Mouse (Mus musculus) neural tube, embryonic 10.5 days (tissue): ENCODE results near the gene Flot1.

Experiments
- DNase-seq: peaks from one replicate; pipeline ENCODE4 v3.0.0-alpha.2; 2017; ENCODE audit warnings: low spot score; ENCODE audit errors: extremely low spot score

The Flot1 gene

DNA sequence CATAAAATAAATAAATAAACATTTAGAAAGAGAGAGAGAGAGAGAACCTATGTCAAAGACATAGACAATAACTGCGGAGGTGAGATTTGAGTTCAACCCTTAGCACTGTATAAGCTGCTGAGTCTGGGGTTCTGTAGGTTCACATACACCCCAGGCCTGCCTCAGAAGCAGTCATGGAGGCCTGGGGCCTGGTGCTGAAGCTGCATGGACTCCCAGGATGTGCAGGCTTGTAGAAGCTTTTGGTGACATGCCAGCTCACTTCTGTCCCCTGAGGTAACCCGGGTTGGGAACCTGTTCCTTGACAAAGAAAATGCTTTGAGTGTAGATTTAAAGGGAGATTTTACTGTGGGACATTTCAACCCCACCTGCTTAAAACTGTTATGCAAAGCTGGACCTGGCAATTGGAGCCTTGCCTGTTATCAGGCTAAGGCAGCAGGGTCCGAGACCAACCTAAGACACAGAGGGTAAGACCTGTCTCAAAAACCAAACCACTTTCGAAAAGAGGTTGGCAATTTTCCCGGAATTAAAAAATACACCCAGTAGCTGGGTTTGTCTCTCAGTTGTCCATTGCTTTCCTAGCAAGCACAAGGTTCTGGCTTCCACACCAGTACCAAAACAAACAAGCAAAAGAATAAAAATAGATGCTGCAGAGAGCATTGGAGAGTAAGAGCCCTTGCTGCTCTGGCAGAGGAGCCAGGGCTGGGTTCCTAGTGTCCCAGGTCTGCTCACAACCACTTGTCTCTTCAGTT lies 12.0 kb upstream of the Flot1 start:
- DNase-seq: no peak

DNA sequence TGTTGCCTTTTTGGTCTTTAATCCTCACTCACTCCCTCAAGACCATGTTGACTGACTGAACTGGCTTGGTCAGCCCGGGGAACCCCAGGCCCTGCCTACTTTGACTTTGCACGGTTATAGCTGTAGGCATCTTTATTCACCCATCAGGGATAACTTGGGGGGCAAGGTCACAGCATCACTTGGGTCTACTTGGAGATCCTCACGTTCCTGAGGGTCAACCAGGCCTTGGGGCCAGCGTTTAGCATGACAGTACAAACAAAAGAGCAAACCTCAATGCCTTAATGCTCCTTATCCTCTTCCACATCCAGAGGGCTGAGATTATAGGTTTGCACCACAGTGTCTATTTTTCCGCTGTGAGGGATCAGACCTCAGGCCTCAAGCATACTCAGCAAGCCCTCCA lies 10.7 kb upstream of the Flot1 start:
- no peak for DNase-seq

DNA sequence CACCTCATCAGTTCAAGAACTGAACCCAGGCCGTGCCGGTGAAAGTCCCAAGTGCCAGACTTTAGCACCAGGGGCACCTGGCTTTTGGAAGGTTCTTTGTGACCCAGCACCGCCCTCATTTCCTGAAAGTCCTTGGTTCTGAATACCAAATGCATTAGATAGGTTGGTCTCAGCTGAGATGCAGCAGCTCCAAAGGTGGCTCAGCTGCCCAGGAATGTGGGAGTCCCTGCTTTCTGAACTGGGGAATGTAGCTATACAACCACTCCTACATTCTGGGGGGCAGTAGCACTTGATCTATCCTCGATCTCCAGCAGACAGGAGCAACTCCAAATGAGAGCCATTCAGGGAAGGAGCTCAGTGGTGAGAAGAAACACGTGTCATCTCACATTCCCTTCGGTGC lies 10.3 kb upstream of the Flot1 start:
- DNase-seq: no peak

DNA sequence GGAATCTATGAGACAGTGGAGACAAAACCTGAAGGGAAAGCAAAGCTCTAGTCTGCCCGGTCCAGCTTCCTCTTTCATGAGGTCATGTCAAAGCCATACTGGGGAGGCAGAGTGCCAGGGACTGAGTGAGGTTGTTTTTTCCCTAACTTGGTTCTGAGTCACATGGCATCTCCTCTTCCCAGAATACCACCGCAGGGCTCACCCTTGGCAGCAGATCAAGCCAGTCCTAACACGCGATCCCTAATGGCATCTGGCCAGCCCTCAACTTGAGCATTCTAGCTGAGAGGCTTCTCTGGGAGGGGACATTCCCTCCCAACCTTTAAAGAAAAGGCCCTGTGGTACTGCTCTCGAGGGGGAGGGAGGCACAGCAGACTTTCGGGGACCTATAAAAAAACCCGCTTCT lies 9.8 kb upstream of the Flot1 start:
- DNase-seq: no peak

DNA sequence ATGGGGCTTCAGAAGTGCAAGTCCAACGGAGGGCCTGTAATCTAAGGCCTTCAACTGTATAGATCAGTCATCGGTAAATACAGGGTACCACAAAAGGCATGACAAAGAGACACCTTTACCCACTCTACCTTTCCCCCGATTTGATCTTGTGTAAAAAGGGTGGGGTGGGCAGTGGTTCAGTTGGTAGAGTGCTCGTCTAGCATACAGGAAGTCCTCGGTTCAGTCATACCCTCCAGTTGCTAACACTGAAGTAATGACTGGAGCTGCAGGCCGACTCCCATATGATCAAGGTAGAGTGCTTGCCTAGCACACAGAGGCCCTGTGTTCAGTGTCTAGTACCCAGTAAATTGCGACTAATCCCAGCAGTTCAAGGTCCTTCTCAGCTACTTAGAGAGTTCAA lies 9.4 kb upstream of the Flot1 start:
- DNase-seq: no peak

DNA sequence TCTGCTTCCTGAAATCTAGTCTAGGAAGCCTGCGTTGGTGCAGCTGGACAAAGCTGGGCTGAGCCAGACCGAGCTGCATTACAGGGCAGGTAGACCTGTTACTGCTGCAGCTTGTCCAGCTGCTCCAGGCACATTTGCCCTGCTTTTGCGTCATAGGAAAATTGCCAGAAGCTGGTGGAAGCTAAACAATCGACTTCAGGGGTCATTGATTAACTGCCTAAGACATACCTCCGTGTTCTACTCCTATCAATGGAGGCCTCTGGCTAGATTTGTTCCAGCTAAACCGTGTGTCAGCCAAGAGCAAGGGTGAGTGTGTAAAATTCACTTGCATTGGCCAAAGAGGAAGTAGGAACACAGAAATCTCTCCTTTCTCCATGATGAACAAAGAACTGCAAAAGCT lies 8.4 kb upstream of the Flot1 start:
- peak; percentile 18 for DNase-seq

DNA sequence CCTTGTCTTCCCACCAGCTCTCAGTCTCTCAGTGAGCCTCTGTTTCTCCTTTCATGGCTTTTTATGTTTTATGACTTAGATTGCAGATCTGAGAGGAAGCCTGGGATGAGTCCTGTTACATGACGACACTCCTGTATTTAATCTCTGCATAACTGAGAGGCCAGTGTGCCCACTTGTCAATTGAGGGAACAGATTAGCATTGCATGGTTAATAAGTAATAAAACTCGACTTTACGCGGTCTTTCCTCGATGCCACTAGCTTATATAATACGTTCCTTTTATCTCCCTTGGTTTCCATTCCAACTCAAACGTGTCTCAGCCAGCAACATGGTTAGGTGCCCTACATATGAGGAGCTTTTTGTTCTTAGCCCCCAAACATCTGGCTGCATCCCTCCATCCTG lies 7.2 kb upstream of the Flot1 start:
- no peak for DNase-seq

DNA sequence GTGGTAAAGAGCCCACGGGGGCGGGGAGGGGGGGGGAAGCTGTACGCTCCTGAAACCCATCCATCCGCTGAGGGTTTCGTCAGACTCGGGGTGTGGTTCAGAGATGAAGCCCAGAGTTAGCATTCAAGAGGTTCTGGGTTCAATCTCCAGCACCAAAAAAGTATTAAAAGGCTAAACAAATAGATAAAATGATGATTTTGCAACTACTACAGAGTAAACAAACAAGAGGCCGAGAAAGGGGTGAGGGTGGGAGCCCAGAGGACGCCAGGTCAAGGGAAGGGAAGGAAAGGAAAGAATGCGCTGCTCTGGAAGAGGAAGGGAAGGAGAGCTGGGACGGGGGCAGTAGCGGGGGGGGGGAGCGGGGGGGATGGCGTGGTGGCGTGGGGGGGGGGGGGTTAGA lies 6.3 kb upstream of the Flot1 start:
- DNase-seq: no peak

DNA sequence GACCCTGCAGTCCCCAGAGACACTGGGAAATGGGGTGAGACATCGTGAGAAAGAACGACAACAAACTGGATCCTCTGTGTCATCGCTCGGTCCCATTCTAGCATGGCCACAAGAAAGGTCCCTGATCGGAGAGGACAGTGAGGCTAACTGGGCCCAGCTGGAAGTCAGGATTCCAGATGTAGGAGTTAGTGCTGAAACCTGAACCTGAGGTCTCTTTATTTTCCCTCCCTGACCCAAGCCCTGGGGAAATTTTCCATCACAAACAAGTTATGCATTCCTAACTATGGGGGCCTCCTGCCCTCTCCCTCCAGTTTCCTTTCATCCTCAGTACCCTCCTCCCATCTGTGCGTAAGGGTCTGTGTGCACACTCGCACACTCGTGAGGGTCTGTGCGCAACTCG lies 5.8 kb upstream of the Flot1 start:
- DNase-seq: peak; percentile 18

DNA sequence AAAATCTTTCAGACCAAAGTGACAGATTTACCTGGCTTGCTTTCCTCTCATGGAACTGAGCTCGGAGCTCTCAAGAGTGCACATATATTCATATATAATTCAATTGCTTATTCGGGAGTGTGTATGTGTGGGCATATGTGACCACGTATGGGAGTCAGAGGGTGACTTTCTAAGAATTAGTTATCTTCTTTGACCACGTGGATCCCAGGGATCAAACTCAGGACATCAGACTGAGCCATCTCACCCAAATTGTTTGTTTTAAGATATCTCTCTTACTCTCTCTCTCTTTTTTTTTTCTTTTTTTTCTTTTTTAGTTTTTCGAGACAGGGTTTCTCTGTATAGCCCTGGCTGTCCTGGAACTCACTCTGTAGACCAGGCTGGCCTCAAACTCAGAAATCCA lies 2.9 kb upstream of the Flot1 start:
- no peak for DNase-seq

DNA sequence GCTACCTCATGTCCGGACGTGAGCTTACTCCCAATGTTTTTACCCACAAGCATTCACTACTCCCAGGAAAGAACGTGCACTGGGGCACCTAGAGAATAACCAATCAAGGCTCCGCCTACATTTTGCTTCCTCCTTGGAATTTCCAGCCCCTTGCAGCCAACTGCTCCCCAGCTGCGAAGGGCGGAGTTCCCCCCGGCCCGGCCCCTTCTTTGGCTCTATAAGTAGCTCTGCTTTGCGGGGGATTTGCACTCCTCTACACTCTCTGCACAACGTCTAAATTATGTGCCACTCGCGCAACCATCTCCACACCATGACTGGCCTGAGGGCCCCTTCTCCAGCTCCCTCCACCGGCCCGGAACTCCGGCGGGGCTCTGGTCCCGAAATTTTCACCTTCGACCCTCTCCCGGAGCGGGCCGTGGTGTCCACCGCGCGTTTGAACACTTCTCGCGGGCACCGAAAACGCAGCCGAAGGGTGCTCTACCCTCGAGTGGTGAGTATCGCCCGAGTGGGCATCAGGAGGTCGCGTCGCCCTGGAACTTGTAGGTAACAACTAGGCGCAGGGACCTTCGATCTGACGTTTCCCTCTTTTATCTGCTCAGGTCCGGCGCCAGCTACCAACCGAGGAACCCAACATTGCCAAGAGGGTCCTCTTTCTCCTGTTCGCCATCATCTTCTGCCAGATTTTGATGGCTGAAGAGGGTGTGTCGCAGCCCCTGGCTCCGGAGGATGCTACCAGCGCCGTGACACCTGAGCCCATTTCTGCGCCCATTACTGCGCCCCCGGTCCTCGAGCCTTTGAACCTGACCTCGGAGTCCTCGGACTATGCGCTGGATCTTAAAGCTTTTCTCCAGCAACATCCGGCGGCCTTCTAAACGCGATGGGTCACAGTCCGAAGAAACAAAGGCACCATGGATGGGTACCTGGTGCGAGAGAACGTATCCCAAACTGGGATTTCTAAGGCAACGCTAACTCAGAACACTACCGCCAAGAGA lies 1.3 kb upstream of the Flot1 start, which contains the start of gene Ier3:
Gene Ier3 (plus strand): TSS at position 246 of the 992 bp plus-strand sequence.
- peak; percentile 76 for DNase-seq

DNA sequence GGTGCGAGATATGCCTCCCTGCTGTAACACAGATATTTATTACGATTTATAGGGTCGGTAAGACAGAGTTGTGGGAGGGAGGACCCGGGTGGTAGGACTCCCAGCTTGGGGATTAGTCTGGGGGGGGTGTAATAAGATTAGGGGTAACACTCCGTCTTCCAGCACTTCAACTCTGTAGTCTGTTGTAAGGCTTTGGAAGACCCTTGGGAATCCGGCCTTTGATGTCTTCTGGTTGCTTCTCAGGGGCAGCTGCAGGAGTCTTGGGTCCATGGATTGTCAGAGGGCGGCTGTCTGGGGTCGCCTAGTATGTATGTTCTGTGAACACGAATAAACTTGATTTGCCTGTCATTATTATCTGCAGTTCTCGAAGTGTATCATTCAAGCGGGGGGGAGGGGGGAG lies 466 bp upstream of the Flot1 start:
- DNase-seq: no peak

DNA sequence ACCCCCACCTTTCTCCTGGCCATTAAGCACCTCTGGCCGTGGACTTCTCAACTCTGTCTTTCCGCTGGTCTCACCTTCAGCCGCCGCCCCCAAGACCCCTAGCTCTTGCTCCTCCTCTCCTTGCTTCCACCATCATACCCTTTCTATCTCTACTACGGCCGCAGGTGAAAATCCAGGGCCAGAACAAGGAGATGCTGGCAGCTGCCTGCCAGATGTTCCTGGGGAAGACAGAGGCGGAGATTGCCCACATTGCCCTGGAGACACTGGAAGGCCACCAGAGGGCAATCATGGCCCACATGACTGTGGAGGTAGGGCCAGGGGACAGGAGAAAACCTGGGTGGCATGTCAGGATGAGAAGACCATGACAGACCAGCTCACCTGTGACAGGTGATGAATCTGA lies 1.4 kb downstream of the Flot1 start:
- peak; percentile 36 for DNase-seq

DNA sequence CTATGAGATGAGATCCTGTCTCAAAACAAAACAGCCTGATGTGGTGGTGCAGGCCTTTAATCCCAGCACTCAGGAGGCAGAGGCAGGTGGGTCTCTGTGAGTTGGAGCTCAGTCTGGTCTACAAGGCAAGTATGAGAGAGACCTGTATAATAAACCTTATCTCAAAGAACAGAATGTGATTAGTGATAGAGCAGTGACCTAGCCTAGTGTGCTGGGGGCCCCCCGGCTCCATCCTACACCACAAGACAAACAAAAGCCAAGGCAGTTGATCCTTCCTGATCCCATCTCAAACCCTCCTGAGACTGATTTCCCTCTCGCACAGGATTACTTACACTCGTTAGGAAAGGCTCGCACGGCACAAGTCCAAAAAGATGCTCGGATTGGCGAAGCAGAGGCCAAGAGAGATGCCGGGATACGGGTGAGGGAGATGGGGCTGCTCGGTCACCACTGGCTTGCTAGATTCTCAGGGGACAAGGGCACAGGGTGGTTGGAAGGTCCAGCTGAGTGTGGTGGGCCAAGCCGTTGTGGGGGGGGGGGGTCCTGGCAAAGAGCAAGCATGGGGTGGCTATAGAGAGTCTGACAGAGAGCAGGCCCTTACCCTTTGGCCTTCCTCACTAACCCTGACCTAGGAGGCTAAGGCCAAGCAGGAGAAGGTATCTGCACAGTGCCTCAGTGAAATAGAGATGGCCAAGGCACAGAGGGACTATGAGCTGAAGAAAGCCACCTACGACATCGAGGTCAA lies 2.2 kb downstream of the Flot1 start:
- DNase-seq: no peak

DNA sequence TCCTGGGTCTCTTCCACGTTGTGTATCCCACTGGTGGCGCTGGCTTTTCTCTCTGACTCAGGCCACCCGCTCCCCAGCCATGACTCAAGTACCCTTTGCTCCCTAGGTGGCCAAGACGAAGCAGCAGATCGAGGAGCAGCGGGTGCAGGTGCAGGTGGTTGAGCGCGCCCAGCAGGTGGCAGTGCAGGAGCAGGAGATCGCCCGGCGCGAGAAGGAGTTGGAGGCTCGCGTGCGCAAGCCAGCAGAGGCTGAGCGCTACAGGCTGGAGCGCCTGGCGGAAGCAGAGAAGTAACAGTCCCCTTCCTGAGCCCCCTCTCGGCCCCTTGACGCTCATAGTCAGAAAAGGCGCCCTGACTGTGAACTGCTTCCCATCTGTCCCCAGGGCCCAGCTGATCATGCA lies 6.7 kb downstream of the Flot1 start:
- peak; percentile 84 for DNase-seq

DNA sequence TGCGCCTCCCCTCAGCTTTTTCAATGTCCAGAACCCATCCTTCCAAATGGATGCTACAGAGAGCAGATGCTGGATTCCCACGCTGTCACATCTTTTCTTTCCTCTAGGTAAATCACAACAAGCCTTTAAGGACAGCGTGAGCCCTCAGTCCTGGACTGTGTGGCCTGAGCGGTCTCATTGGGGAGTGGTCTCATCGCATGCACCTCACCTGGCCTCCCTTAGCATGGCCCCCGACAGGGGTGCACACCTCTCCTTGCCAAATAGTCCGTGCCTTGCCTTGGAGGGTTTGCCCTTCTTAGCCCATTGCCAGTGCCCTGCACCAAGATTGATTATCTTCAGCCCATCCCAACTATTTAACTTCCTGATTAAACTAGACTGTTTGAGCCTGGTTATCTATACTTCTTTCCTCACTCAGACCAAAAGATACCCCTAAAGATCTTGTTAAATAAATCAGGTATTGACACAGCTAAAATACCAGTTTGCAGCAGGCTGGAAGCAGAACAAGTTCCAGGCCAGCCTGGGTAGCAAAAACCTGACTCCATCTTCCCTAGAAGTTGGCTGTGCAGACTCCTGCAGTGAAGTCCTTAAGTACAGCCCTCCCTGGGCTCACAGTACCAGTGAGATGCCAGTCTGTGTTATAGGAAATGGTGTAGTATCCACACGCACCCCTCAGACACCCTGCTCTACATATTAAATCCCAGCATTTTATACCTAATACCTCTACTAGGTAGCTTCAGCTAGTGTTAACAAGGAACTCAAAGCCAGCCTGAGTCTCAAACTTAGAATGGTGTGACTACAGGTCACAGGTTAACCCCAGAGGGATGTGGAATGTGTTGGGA lies 9.6 kb downstream of the Flot1 start:
- peak; percentile 31 for DNase-seq

DNA sequence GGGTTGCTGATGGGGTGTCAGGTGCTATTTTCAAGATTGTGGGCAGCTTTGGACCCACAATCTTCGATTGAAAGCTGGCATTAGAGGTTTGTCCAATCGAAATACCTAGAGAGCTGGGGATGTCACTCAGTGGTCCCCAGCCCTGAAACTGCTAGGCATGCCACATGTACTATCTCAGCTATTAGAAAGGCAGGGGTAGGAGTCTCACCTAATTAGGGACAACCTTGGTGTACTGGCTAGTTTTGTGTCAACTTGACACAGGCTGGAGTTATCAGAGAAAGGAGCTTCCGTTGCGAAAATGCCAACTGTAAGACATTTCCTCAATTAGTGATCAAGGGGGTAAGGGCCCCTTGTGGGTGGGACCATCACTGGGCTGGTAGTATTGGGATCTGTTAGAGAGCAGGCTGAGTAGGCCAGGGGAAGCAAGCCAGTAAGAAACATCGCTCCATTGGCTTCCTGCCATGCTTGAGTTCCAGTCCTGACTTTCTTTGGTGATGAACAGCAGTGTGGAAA lies 10.3 kb downstream of the Flot1 start:
- peak; percentile 51 for DNase-seq

DNA sequence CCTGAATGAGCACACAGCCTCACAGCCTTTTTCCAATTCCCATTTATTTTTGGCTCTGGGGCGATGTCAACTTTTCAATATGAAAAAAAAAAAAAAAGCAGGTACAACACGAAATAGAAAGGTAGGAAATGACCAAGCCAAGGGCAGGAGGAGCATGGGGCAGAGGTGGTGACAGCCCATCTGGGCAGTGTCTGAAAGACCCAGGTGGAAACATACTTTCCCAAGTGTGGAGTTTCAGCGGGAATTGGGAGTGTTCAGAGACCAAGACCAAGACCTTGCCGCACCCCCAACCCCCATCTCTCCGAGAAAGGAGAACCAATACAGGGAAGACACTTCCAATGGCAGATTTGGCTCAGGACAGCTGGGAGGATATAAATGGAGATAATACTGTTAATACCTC lies 10.9 kb downstream of the Flot1 start:
- DNase-seq: no peak

DNA sequence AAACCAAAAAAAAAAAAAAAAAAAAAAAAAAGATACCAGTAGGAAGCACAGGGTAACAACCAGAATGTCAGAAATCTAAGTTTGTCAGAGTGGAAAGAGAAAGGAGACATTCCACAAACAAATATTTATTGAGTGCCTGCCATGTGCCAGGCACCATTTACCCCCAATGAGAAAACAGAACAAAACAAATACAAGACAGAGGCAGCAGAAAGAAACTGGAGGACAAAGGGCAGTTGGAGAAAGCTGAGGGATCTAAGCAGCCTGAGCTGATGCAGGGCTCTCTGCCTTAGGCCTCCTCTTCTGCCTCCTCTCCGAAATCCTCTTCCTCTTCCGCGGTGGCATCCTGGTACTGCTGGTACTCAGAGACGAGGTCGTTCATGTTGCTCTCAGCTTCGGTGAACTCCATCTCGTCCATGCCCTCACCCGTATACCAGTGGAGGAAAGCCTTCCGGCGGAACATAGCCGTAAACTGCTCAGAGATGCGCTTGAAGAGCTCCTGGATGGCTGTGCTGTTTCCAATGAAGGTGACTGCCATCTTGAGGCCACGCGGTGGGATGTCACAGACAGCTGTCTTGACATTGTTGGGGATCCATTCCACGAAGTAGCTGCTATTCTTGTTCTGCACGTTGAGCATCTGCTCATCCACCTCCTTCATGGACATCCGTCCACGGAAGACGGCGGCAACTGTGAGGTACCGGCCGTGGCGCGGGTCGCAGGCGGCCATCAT lies 11.8 kb downstream of the Flot1 start:
- no peak for DNase-seq
